Mouse (Mus musculus) myocyte (in vitro differentiated cells): ENCODE measurements around the gene Fam117a.

Experiments
- E2F4 ChIP-seq: IDR thresholded peaks from one replicate; pipeline ENCODE4 v1.6.1; 2011; ENCODE audit warnings: mild to moderate bottlenecking, control low read depth, moderate library complexity; ENCODE audit not compliant: insufficient read depth
- POLR2A ChIP-seq: IDR thresholded peaks from one replicate; pipeline ENCODE4 v1.6.1; 2011; ENCODE audit warnings: low read depth, mild to moderate bottlenecking, control low read depth, moderate library complexity; ENCODE audit not compliant: insufficient read length
- TCF12 ChIP-seq: IDR thresholded peaks from one replicate; pipeline ENCODE4 v1.6.1; 2011; ENCODE audit warnings: mild to moderate bottlenecking, control low read depth; ENCODE audit not compliant: poor library complexity, insufficient read depth, severe bottlenecking
- USF1 ChIP-seq: IDR thresholded peaks from one replicate; pipeline ENCODE4 v1.6.1; 2011; ENCODE audit warnings: low read depth, mild to moderate bottlenecking, control low read depth, moderate library complexity

DNA sequence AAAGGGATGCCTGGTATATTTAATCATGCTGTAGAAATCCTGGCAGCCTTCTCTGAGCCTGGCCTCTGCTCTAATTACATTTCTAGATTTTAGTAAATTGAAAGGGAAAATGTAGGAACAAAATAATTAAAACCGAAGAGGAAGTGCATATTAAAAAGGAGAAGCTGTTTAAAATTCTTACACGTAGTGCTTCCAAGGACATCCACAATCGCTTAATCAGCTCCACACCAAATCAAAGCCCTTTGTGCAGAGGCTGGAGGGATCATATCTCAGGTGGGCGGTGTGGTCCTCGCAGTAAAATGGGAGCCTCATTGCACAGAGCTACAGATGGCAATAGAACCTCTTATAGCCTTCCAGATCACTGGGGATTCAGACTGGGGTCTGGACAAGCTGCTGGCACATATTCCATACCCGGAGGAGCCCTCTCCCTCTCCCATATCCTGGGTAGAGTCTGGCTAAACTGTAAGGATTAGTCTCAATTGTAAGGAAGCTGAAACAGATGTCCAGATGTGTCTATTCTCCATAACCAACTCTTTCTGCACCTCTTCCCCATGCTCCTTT is 74.7 kb downstream of the Fam117a start:
- no peak for TF ChIP-seq TCF12
- TF ChIP-seq POLR2A, result no peak
- no peak for TF ChIP-seq USF1
- no peak for TF ChIP-seq E2F4
